Comparison of ENCODE assay signal across 10 mouse cellular contexts in genomic region chr3:144164665-144165385, GRCm38 (mm10). TPM values are rescaled to one million over a fixed set of nuclear protein-coding genes. Genes with fewer than 3 reads are reported as not detected.
DNase-seq lines count a peak whose midpoint lies in the region; ATAC-seq and TF ChIP-seq lines count a peak whose summit lies in the region.
"Had no signal": no experiment of that assay in that cellular context is flagged by ENCODE, and none has a peak within 500 bp of the region (broad histone marks: within the 10 kb centered on the region; RNA-seq: fewer than 3 reads in every experiment).

No protein-coding gene starts in this region.

- no peak for DNase-seq in heart, adult 18-20 months
- peak; percentile 47 for DNase-seq in embryo, embryonic 11 days
- peak; percentile 86 for DNase-seq in kidney, adult 9 months
- DNase-seq in retina, embryonic 14.5 days (ENCODE audit: low spot score): peak; percentile 67
- no peak for DNase-seq in left cerebral cortex, adult 18-20 months (ENCODE audit: low spot score in 2 of 2)
- no peak for DNase-seq in cerebellum, postnatal 14 days
- DNase-seq in layer of hippocampus, adult 2 months (ENCODE audit: low spot score in 2 of 2): no peak

- no peak overlapping the region for H3K4me3 ChIP-seq in heart, embryonic 13.5 days
- no peak overlapping the region for H3K4me3 ChIP-seq in layer of hippocampus, adult 2 months
- H3K4me3 ChIP-seq: hindbrain, embryonic 15.5 days; midbrain, embryonic 12.5 days had no signal

- peak overlapping the region; percentile 6; the same call in 1 of the 2 replicates for H3K4me2 ChIP-seq in heart, embryonic 13.5 days
- H3K4me2 ChIP-seq: hindbrain, embryonic 15.5 days; midbrain, embryonic 12.5 days had no signal

- H3K9ac ChIP-seq in heart, embryonic 13.5 days: no peak overlapping the region
- H3K9ac ChIP-seq: hindbrain, embryonic 15.5 days; midbrain, embryonic 12.5 days had no signal

- H3K27me3 ChIP-seq in heart, embryonic 13.5 days (replicated peaks): no peaks in the 10 kb centered on the region
- H3K27me3 ChIP-seq: hindbrain, embryonic 15.5 days; midbrain, embryonic 12.5 days had no signal

- H3K36me3 ChIP-seq in heart, embryonic 13.5 days: no peaks in the 10 kb centered on the region
- H3K36me3 ChIP-seq: hindbrain, embryonic 15.5 days; midbrain, embryonic 12.5 days had no signal

- peaks cover 33% of the 10 kb centered on the region for H3K4me1 ChIP-seq in heart, embryonic 13.5 days
- H3K4me1 ChIP-seq: hindbrain, embryonic 15.5 days had no signal

- H3K27ac ChIP-seq in heart, embryonic 13.5 days (replicated peaks): peak overlapping the region; percentile 51
- H3K27ac ChIP-seq in layer of hippocampus, adult 2 months: no peak overlapping the region
- H3K27ac ChIP-seq: hindbrain, embryonic 15.5 days; midbrain, embryonic 12.5 days had no signal

- H3K9me3 ChIP-seq in heart, embryonic 13.5 days: no peaks in the 10 kb centered on the region
- H3K9me3 ChIP-seq: hindbrain, embryonic 15.5 days; midbrain, embryonic 12.5 days had no signal

- ATAC-seq in heart, embryonic 13.5 days (ENCODE audit: extremely low read depth, insufficient number of reproducible peaks, low FRiP score, low TSS enrichment): no peak

- no peak for TF ChIP-seq CTCF in layer of hippocampus, adult 2 months (conservative IDR thresholded peaks at IDR 0.05)

- WGBS in heart, embryonic 13.5 days: 47% methylated on average over 9 of the region's 9 CpGs

RNA-seq across cellular contexts. Expression of gene Lmo4, which starts 40.2 kb away (rescaled TPM):
- 37.4 and 47.1 TPM in 2 replicates for polyA plus RNA-seq in heart, embryonic 13.5 days (2015; fragmentation: Nextera tagmentation; extraction: Ambion mirVana)
- total RNA-seq in heart, adult 18-20 months (2021): 10 to 100 TPM; 28.6 to 29.1 TPM
- 100 to 1,000 TPM; 278 to 308 TPM for total RNA-seq in left cerebral cortex, adult 18-20 months (2021)
- 100 to 1,000 TPM; 226 to 236 TPM for total RNA-seq in layer of hippocampus, adult 2 months (2021)

Comparison
In these comparisons a context has a peak if more than half of its experiments do, and no peak if none do; other contexts are left out.
1. DNase-seq: peak in embryo, embryonic 11 days (single experiment), kidney, adult 9 months (single experiment) and retina, embryonic 14.5 days (single experiment); none in heart, adult 18-20 months (0 of 2), left cerebral cortex, adult 18-20 months (0 of 2), cerebellum, postnatal 14 days (0 of 2) and layer of hippocampus, adult 2 months (0 of 2).
2. RNA of gene Lmo4, which starts 40.2 kb away (total RNA-seq): 278 to 308 TPM in left cerebral cortex, adult 18-20 months and 226 to 236 TPM in layer of hippocampus, adult 2 months; 28.6 to 29.1 TPM in heart, adult 18-20 months; every median in the first group is over 4 times any median in the second.